Mouse (Mus musculus): ENCODE data around the gene Kcnn1. TPM values are rescaled to one million over a fixed set of nuclear protein-coding genes. Genes with fewer than 3 reads are reported as not detected.
"Not testable (repeated sequence)": the region's sequence is repeated elsewhere in the genome, so short reads cannot be mapped to it uniquely, and the experiment has no call there.

The Kcnn1 gene
- polyA plus RNA-seq, 1 experiment from 2014 or later, result 26.9 TPM

DNA sequence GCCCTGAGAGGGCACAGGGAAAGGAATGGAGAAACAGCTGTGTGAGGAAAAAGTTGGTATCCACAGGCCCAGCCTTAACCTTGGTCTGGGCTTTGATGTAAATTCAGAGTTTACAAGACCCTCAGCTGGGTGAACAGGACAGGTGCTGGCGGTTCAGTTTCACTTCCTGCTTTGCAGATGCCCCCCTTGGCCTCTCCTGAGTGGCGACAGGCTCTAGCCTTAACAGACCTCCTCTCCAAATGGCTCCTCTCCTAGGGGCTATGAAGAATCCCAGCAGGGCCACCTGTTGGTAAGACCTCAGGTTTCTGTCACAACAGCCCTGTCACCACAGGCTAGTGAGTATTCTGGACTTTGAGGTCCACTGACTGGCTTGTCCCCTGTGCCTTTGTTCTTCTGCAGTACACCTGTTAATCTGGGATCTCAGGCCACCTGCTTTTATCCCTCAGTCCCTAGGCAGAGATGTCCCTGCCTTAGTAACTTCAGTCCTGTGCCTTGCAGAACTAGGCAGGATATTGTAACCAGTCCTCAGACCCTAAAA is 35.7 kb upstream of the Kcnn1 start:
- no peak for ATAC-seq
- Histone ChIP-seq H3K27ac (peak overlapping the region; percentile 67), H3K9ac (replicated peaks) (peak overlapping the region; percentile 70), H3K36me3 (peaks cover 23% of the 10 kb centered on the region), H3K9me3 (no peaks in the 10 kb centered on the region), H3K4me3 (replicated peaks) (peak overlapping the region; percentile 85; the same call in 1 of the 2 replicates), H3K4me1 (replicated peaks) (peaks cover 22% of the 10 kb centered on the region), H3K4me2 (replicated peaks) (0 out of 2 replicates have a peak overlapping the region, but pooled peaks have one; percentile 68), H3K27me3 (peaks cover 31% of the 10 kb centered on the region)
- 63% methylated on average over 2 of the region's 2 CpGs for WGBS

DNA sequence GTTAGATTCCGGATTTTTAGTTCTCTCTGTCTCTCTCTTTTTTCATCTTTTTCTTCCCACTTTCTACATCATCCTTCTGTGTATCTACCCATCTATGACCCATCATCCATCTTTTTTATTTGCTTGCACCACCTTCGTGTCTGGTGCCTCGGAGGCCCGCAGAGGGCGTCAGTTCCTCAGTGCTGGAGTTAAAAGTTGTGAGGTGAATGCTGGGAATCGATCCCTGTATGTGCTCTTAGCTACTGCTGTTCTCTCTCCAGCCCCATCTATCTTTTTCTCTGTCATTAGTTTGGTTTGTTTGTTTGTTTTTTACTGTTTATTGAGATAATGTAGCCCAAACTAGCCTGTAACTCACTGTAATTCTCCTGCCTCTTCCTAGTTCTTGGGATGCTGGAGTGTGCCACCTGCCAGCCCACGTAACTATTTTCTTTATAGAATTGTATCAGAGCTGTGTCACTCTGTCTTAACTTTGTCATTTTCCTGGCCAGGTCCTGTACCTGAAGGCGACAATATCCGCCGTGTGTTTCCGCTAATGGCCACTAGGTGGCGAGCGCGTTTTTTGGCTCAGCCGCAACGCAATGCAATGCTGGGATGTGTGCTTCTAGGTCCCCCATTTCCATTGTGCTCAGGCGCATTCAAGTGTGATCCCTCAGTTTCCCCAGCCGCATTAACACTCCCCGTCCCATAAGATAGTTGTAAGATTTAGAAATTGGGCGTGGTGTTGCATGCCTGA is 34.8 kb upstream of the Kcnn1 start:
- H3K36me3 ChIP-seq, result peaks cover 30% of the 10 kb centered on the region
- peak overlapping the region; percentile 68 for H3K4me2 ChIP-seq (replicated peaks)
- peak; percentile 53 for ATAC-seq
- H3K4me3 ChIP-seq (replicated peaks), result peak overlapping the region; percentile 85
- H3K4me1 ChIP-seq (replicated peaks), result peaks cover 23% of the 10 kb centered on the region
- peaks cover 33% of the 10 kb centered on the region for H3K27me3 ChIP-seq
- peak overlapping the region; percentile 67 for H3K27ac ChIP-seq
- WGBS, result under 1% methylated on average over 20 of the region's 20 CpGs
- H3K9me3 ChIP-seq, result no peaks in the 10 kb centered on the region
- H3K9ac ChIP-seq (replicated peaks), result peak overlapping the region; percentile 70

DNA sequence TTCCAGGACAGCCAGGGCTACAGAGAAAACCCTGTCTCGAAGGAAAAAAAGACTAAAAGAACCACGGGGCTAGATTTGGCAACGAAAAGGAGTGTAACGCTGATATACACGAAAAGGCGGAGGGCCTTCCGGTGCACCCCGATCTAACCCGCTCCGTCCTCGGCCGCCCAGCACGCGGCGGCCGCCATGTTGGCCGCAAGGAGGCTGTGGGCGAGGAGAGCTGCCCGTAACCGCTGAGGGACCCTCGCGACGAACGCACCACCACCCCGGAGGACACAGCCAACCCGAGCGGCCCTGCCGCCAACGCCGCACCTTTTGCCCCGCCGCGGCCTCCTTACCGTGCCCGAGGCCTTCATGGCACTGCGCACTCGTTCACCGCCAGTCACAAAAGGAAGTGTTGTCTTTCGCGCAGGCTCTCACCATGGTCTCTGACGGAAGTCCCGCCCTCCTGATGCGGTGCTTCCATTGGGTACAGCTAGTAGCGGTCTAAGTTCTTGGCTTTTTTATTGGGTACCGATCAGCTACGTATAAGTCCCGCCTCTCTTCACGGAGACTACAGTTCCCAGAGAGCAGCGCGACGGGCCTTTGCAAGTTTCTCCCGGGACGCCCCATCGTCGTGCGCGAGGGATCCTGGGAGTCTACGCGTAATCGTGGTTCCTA is 34.1 kb upstream of the Kcnn1 start, which contains the start of gene Rpl18a:
TSS of gene Rpl18a (minus strand) at position 392 of the 660 bp plus-strand sequence.
- Histone ChIP-seq H3K9me3 (no peaks in the 10 kb centered on the region), H3K27ac (peak within 1 kb of the TSS; percentile 79), H3K4me1 (replicated peaks) (peaks cover 30% of the 10 kb centered on the region), H3K4me2 (replicated peaks) (peak within 1 kb of the TSS; percentile 98), H3K4me3 (replicated peaks) (peak within 1 kb of the TSS; percentile 85), H3K9ac (replicated peaks) (peak within 1 kb of the TSS; percentile 93), H3K36me3 (peaks cover 30% of the 10 kb centered on the region), H3K27me3 (peaks cover 34% of the 10 kb centered on the region)
- peak; percentile 99 for ATAC-seq
- under 1% methylated on average over 60 of the region's 60 CpGs for WGBS

DNA sequence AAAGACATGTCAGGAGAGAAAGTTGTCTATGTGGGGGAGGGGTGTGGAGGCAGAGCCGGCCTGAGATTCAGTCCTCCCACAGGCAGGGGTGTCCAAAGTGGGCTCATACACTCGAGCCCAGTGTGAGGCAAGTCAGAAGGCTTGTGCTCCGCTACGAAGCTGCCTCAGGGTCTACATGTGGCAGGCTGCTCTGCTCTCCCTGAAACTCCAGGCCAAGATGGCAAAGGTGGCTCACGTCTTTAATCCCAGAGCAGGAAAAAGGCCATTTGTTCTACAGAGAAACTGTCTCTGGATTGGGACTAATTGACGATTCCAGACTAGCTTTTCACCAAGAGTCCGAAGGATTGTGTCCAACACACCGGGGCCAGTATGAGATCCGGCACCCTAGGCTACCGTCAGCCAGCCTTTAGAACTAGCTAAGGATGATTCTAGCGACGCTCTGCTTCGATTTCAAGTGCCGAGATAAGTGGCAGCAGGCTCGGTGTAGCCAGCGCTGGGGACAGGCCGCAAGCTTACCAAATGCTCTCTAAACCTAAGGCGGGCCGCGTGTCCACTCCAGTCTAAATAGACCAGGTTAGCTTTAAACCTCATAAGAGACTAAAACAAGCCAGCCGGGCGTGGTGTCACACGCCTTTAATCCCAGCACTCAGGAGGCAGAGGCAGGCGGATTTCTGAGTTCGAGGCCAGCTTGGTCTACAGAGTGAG is 33.4 kb upstream of the Kcnn1 start:
- H3K4me3 ChIP-seq (replicated peaks), result peak overlapping the region; percentile 85
- ATAC-seq, result no peak
- peaks cover 37% of the 10 kb centered on the region for H3K27me3 ChIP-seq
- H3K4me1 ChIP-seq (replicated peaks), result peaks cover 33% of the 10 kb centered on the region
- H3K27ac ChIP-seq, result peak overlapping the region; percentile 79; the same call in 1 of the 2 replicates
- WGBS, result 4% methylated on average over 25 of the region's 25 CpGs
- H3K9ac ChIP-seq (replicated peaks), result peak overlapping the region; percentile 93
- H3K9me3 ChIP-seq, result no peaks in the 10 kb centered on the region
- peak overlapping the region; percentile 98 for H3K4me2 ChIP-seq (replicated peaks)
- peaks cover 30% of the 10 kb centered on the region for H3K36me3 ChIP-seq

DNA sequence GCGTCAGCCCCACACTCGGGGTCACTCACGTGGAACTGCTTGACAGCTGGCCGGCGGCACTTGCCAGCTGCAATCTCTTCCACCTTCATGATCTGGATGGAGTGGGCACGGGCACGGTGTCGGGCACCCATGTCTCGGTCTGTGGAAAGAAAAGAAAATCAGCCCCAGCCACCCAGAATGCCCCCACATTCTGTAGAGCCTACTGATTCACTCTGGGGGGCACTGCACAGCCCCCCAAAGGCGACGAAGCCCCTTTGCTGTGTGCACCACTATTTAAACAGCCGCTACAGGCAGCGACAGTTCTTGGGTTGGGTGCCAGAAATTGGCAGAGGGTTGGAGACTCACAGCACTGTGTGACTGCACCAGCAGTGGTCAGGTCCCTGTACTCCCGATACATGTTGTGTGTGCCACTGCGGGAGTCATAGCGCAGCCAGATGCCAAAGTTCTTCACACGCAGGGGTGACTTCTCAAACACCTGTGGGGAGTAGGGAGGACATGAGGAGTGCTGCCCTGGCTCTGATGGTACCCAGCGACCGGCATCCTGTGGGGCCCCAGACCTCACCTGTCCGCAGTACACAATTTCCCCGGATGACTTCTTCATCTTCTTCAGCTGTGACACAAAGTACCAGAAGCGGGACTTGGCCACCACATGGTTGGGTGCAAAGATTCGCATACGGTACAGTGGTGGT is 32.7 kb upstream of the Kcnn1 start:
- H3K9me3 ChIP-seq, ATAC-seq, H3K27ac ChIP-seq: not testable (repeated sequence)
- Histone ChIP-seq H3K27me3 (peaks cover 45% of the 10 kb centered on the region), H3K4me2 (replicated peaks) (peak overlapping the region; percentile 98), H3K36me3 (peaks cover 34% of the 10 kb centered on the region), H3K4me3 (replicated peaks) (peak overlapping the region; percentile 85), H3K9ac (replicated peaks) (peak overlapping the region; percentile 93; the same call in 1 of the 2 replicates), H3K4me1 (replicated peaks) (peaks cover 33% of the 10 kb centered on the region)
- 79% methylated on average over 24 of the region's 24 CpGs for WGBS

DNA sequence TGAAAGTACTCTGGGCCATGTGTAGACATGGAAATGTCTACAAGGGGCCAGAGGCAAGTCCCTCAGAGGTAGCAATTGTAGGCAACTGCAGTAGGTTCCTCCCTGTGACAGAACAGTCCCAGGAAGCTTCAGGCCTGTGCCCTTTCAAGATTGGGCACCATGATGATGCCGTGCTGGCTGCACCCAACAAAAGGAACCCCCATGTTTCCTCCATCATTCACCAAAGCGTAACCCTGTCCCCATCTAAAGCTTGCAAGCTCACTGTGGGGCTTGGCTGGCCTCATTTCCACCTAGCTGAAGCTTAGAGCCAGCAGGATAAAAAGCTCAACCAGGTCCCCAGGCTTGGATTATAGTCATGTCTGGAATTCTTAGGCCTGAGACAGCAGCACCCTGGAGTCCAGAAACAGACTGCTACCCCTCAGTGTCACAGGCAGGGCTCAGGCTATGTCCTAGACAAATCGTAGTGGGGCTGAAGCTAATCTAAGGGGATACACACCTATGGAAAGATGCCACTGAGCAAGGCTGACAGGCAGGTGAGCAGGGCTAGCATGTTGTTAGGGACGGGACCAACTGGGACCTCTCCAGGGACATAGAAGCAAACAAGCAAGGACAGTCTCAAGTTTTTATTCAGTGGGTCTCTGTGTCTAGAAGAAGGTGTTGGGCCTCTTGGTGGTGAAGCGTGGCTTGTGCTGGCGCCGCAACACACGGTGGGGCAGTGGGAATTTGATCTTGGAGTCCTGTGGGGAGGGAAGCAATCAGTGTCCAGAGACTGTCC is 31.9 kb upstream of the Kcnn1 start:
- ATAC-seq, result no peak
- no peak overlapping the region for H3K4me2 ChIP-seq (replicated peaks)
- H3K4me1 ChIP-seq (replicated peaks), result peaks cover 33% of the 10 kb centered on the region
- no peak overlapping the region for H3K9ac ChIP-seq (replicated peaks)
- no peaks in the 10 kb centered on the region for H3K9me3 ChIP-seq
- peaks cover 52% of the 10 kb centered on the region for H3K27me3 ChIP-seq
- no peak overlapping the region for H3K27ac ChIP-seq
- H3K36me3 ChIP-seq, result peaks cover 35% of the 10 kb centered on the region
- no peak overlapping the region for H3K4me3 ChIP-seq (replicated peaks)
- 93% methylated on average over 8 of the region's 8 CpGs for WGBS

DNA sequence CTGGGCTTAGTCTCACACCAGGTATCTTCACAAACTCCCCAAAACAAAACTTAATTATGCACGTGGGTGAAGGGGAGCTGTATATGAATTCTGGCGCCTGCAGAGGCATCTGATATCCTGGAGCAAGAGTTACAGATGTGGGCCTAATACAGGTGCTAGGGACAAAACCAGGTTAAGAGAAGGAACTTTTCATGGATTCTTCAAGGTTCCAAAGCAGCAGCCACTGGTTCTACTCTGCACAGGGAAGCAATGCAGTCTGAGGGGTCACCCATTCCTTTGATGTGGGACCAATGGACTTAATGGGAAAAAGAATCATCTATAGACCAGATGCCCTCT is 31.3 kb upstream of the Kcnn1 start:
- WGBS, result 73% methylated on average over 2 of the region's 2 CpGs
- Histone ChIP-seq H3K36me3 (peaks cover 35% of the 10 kb centered on the region), H3K27ac (no peak overlapping the region), H3K4me3 (replicated peaks) (no peak overlapping the region), H3K4me2 (replicated peaks) (no peak overlapping the region), H3K9ac (replicated peaks) (no peak overlapping the region), H3K4me1 (replicated peaks) (peaks cover 33% of the 10 kb centered on the region), H3K9me3 (no peaks in the 10 kb centered on the region), H3K27me3 (peaks cover 54% of the 10 kb centered on the region)
- no peak for ATAC-seq

DNA sequence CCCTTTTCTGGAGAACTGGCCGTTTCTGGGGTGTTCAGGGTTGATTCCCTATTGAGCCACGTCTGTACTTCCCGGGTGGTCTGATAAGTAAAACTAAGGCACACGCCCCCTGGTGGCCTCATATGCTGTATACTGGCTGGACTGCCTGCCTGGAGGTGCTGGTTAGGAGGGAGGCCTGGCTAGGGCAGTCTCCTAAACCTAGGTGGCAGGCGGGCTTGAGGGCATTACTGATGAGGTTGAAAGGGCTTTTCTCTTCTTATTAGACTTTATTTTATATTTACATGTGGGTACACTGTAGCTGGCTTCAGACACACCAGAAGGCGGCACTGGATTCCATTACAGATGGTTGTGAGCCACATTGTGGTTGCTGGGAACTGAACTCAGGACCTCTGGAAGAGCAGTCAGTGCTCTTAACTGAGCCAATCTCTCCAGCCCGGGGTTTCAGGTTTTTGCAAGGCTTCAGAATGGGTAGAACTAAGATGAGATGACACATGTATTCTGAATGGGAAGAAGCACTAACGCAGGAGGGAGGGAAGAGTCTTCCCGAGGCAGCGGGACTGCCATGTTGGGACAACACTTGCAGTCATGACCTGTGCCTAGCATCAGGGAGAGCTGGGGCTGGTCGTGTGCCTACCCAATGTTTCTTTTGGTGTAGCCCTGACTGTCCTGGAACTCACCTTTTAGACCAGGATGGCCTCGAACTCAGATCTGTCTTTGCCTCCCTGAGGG is 30.8 kb upstream of the Kcnn1 start:
- Histone ChIP-seq H3K36me3 (peaks cover 35% of the 10 kb centered on the region), H3K27me3 (peaks cover 56% of the 10 kb centered on the region), H3K4me3 (replicated peaks) (no peak overlapping the region), H3K9me3 (no peaks in the 10 kb centered on the region), H3K4me2 (replicated peaks) (no peak overlapping the region), H3K4me1 (replicated peaks) (peaks cover 32% of the 10 kb centered on the region), H3K9ac (replicated peaks) (no peak overlapping the region), H3K27ac (no peak overlapping the region)
- 0 out of 2 replicates have a peak, but pooled peaks have one; percentile 9 for ATAC-seq
- 30% methylated on average over 12 of the region's 12 CpGs for WGBS

DNA sequence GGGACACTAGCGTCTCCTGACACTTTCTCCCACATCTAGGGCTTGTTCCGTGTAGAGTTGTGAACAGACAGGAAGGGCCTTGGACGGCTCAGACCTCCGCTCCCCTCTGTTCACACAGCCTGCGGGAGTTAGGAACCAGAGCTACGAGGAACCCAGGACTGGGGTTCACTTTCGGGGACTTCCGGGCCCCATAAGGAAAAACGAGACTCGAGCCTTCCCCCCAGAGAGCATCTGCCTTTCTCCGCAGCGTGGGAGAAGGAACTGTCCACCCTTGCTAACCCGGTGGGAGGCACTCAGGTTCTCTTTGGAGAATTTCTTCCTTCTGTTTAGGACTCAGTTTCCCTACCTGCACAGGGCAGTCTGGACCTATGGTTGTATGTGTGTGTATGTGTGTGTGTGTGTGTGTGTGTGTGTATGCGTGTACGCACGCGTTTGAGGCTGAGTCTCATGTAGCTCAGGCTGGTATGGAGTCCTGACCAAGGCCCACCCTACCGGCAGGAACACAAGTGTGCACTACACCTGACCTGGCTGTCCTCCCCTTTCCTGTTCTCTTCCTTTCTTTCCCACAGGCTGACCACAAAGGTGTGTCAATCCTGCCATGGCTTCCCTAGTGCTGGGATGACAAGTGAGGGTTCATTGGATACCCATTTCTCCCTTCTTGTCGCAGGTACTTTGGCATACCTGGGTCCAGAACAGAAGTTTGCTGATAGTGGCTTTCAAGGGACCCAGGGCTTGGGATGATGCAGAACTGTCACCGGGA is 30.0 kb upstream of the Kcnn1 start:
- Histone ChIP-seq H3K36me3 (peaks cover 35% of the 10 kb centered on the region), H3K4me3 (replicated peaks) (peak overlapping the region; percentile 22; the same call in 1 of the 2 replicates), H3K4me1 (replicated peaks) (peaks cover 24% of the 10 kb centered on the region), H3K4me2 (replicated peaks) (peak overlapping the region; percentile 42), H3K27me3 (peaks cover 63% of the 10 kb centered on the region), H3K9me3 (no peaks in the 10 kb centered on the region), H3K9ac (replicated peaks) (peak overlapping the region; percentile 40; the same call in 1 of the 2 replicates), H3K27ac (no peak overlapping the region)
- no peak for ATAC-seq
- WGBS, result 32% methylated on average over 20 of the region's 20 CpGs
